Comparison of ENCODE assay signal across 8 mouse cellular contexts in genomic region chr12:16811477-16811876, GRCm38 (mm10). TPM values are rescaled to one million over a fixed set of nuclear protein-coding genes. Genes with fewer than 3 reads are reported as not detected.
A peak's percentile ranks its signal among the peaks of the same experiment; 100 is the strongest.
DNase-seq lines count a peak whose midpoint lies in the region; ATAC-seq and TF ChIP-seq lines count a peak whose summit lies in the region.

No protein-coding gene starts in this region.

- H3K4me3 ChIP-seq in gastrocnemius, adult 2 months, result peak overlapping the region; percentile 91
- peak overlapping the region; percentile 76 for H3K4me3 ChIP-seq in G1E (ENCODE audit: low read depth, low read length)
- peak overlapping the region; percentile 85 for H3K4me3 ChIP-seq in forebrain, embryonic 14.5 days (ENCODE audit: low read depth, low read length)
- H3K4me3 ChIP-seq in liver, embryonic 16.5 days (ENCODE audit: low read depth, low read length), result peak overlapping the region; percentile 72

- WGBS in forebrain, embryonic 14.5 days, result 9% methylated on average over 15 of the region's 15 CpGs
- 2% methylated on average over 15 of the region's 15 CpGs for WGBS in liver, embryonic 16.5 days (ENCODE audit: insufficient replicate concordance)

- TF ChIP-seq CTCF in gastrocnemius, adult 2 months (IDR thresholded peaks at IDR 0.05), result no peak
- no peak for TF ChIP-seq CTCF in G1E (IDR thresholded peaks at IDR 0.05; ENCODE audit: low read depth, low read length)

- intact Hi-C loops in gastrocnemius, adult 2 months (cut with DNase I), result no loop called here
- intact Hi-C loops in gastrocnemius, postnatal 36 days (cut with DNase I), result no loop called here

- peaks cover 35% of the 10 kb centered on the region for H3K36me3 ChIP-seq in G1E (replicated peaks)
- H3K36me3 ChIP-seq in forebrain, embryonic 14.5 days (ENCODE audit: control insufficient read depth, insufficient read depth, low read length), result peaks cover 9% of the 10 kb centered on the region
- H3K36me3 ChIP-seq in liver, embryonic 16.5 days (ENCODE audit: control insufficient read depth, insufficient read depth), result 0 out of 2 replicates have a peak, but pooled peaks cover 3% of the 10 kb centered on the region

- peaks cover 22% of the 10 kb centered on the region for H3K4me1 ChIP-seq in G1E (ENCODE audit: insufficient read depth, low read depth, low read length)
- peaks cover 10% of the 10 kb centered on the region; the same call in 1 of the 2 replicates for H3K4me1 ChIP-seq in forebrain, embryonic 14.5 days (ENCODE audit: control insufficient read depth, insufficient read depth, low read length)
- peaks cover 12% of the 10 kb centered on the region for H3K4me1 ChIP-seq in liver, embryonic 16.5 days (ENCODE audit: control insufficient read depth, low read depth, low read length)

- peak overlapping the region; percentile 89 for H3K4me2 ChIP-seq in forebrain, embryonic 14.5 days (ENCODE audit: low read length)
- H3K4me2 ChIP-seq in liver, embryonic 16.5 days (ENCODE audit: low read depth, low read length), result peak overlapping the region; percentile 92

- 0 out of 2 replicates have a peak, but pooled peaks have one; percentile 18 for ATAC-seq in G1E (ENCODE audit: extremely low read depth, insufficient number of reproducible peaks, low FRiP score, poor library complexity, severe bottlenecking)
- ATAC-seq in forebrain, embryonic 14.5 days, result peak; percentile 13
- peak; percentile 25 for ATAC-seq in liver, embryonic 16.5 days (ENCODE audit: low read depth)

- H3K9ac ChIP-seq in forebrain, embryonic 14.5 days (ENCODE audit: low read length), result peak overlapping the region; percentile 89
- peak overlapping the region; percentile 76 for H3K9ac ChIP-seq in liver, embryonic 16.5 days (ENCODE audit: low read depth, low read length)

- no peak for DNase-seq in gastrocnemius, adult 2 months
- DNase-seq in gastrocnemius, postnatal 36 days, result no peak
- DNase-seq in G1E (ENCODE audit: low spot score), result no peak
- DNase-seq in forebrain, embryonic 14.5 days (ENCODE audit: low spot score), result no peak
- DNase-seq in left cerebral cortex, adult 9 months (ENCODE audit: low spot score in 2 of 2), result no peak
- DNase-seq in urinary bladder, postnatal 10 days (ENCODE audit: low spot score), result no peak
- no peak for DNase-seq in adrenal gland, postnatal 4 days (ENCODE audit: low spot score in 2 of 2)

- H3K9me3 ChIP-seq in G1E (replicated peaks), result no peaks in the 10 kb centered on the region
- no peaks in the 10 kb centered on the region for H3K9me3 ChIP-seq in forebrain, embryonic 14.5 days (replicated peaks; ENCODE audit: control insufficient read depth, low read length)
- H3K9me3 ChIP-seq in liver, embryonic 16.5 days (replicated peaks; ENCODE audit: control insufficient read depth, low read length), result no peaks in the 10 kb centered on the region

- peak overlapping the region; percentile 88 for H3K27ac ChIP-seq in gastrocnemius, adult 2 months
- H3K27ac ChIP-seq in forebrain, embryonic 14.5 days (ENCODE audit: low read depth, low read length), result no peak overlapping the region
- no peak overlapping the region for H3K27ac ChIP-seq in liver, embryonic 16.5 days (ENCODE audit: low read length)

- peaks cover 12% of the 10 kb centered on the region for H3K27me3 ChIP-seq in G1E (ENCODE audit: insufficient read depth, low read length)
- H3K27me3 ChIP-seq in forebrain, embryonic 14.5 days (replicated peaks; ENCODE audit: control insufficient read depth, insufficient read depth, low read length), result peaks cover 5% of the 10 kb centered on the region; the same call in 1 of the 2 replicates
- H3K27me3 ChIP-seq in liver, embryonic 16.5 days (ENCODE audit: control insufficient read depth, insufficient read depth, low read depth, low read length), result peaks cover 15% of the 10 kb centered on the region

RNA-seq across cellular contexts. Expression of gene E2f6, which starts 0.7 kb away (rescaled TPM):
- 100 to 1,000 TPM; 139 to 159 TPM for total RNA-seq in gastrocnemius, adult 2 months (2021)
- total RNA-seq in gastrocnemius, postnatal 36 days (2021), result 100 to 1,000 TPM; 116 to 120 TPM
- total RNA-seq in G1E (2014; fragmentation: Nextera tagmentation) (27.8 and 34.4 TPM in 2 replicates), G1E (2017) (31.1 and 37.1 TPM in 2 replicates)
- 8.0 and 8.6 TPM in 2 replicates for polyA plus RNA-seq in G1E (2012)
- 33.9 and 36.4 TPM in 2 replicates for polyA plus RNA-seq in forebrain, embryonic 14.5 days (2014; fragmentation: Nextera tagmentation; extraction: Ambion mirVana)
- polyA plus RNA-seq in liver, embryonic 16.5 days (2015; fragmentation: Nextera tagmentation; extraction: Ambion mirVana), result 12.3 and 13.8 TPM in 2 replicates
- 10 to 100 TPM; 37.2 to 41.4 TPM for total RNA-seq in adrenal gland, postnatal 4 days (2021)

RNA-seq across cellular contexts. Expression of gene Greb1, which starts 10.8 kb away (rescaled TPM):
- total RNA-seq in gastrocnemius, adult 2 months (2021), result 1 to 10 TPM in 1 of 2 experiments, under 1 TPM in 1; 0.38 to 2.3 TPM
- total RNA-seq in gastrocnemius, postnatal 36 days (2021), result 1 to 10 TPM in 1 of 2 experiments, under 1 TPM in 1; 0.86 to 1.1 TPM
- total RNA-seq in G1E (2014; fragmentation: Nextera tagmentation), result not detected in 2 replicates
- 0.17 and 0.87 TPM in 2 replicates for total RNA-seq in G1E (2017)
- polyA plus RNA-seq in G1E (2012), result not detected in 2 replicates
- polyA plus RNA-seq in forebrain, embryonic 14.5 days (2014; fragmentation: Nextera tagmentation; extraction: Ambion mirVana), result 0.17 and 0.46 TPM in 2 replicates
- 0.56 and 0.92 TPM in 2 replicates for polyA plus RNA-seq in liver, embryonic 16.5 days (2015; fragmentation: Nextera tagmentation; extraction: Ambion mirVana)
- total RNA-seq in adrenal gland, postnatal 4 days (2021), result 10 to 100 TPM; 62.1 to 69.5 TPM

Comparison
In these comparisons a context has a peak if more than half of its experiments do, and no peak if none do; other contexts are left out.
1. RNA of gene Greb1, which starts 10.8 kb away (total RNA-seq): 62.1 to 69.5 TPM in adrenal gland, postnatal 4 days; 0.38 to 2.3 TPM in gastrocnemius, adult 2 months, 0.86 to 1.1 TPM in gastrocnemius, postnatal 36 days and 0.17 to 0.87 TPM in G1E; every median in the first group is over 10 times any median in the second.
2. Peak in every context shown above with its lines, with median percentiles within 50 percentile points of each other: H3K4me3 ChIP-seq and ATAC-seq.